Mouse (Mus musculus) olfactory bulb, adult 2 months (tissue): ENCODE results near the gene Erg.

Experiments
- CTCF ChIP-seq: fragments of 200-500 bp; IDR thresholded peaks from 2 replicates; pipeline ENCODE4 v1.5.1; 2012; ENCODE audit warnings: low read depth, mild to moderate bottlenecking, low read length, moderate library complexity; ENCODE audit not compliant: insufficient read depth
- POLR2A ChIP-seq: fragments of 200-500 bp; IDR thresholded peaks from 2 replicates; pipeline ENCODE4 v1.6.1; 2012; ENCODE audit warnings: mild to moderate bottlenecking, low read depth, low read length, moderate library complexity; ENCODE audit not compliant: insufficient read depth

DNA sequence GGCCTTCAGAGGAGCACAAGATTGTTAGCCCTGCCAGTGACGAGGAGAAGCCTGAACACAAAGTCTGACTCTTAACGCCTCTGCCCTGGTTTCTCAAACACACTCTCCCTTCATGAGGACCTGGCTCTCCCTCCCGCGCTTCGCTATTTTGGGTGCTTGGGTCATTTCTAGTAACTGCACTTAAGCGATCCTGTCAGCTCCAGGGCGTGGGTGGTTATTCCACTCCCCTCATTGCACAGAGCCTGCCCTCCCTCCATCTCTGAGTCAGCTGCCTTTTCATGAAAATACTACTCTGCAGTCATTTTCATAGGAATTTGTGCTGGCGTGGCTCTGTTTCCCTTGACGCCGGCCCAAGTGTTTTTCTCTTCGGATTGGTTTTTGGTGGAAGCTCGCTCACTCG lies 13.2 kb downstream of the Erg start:
- TF ChIP-seq CTCF (no peak), POLR2A (no peak)
